Mouse (Mus musculus): ENCODE measurements around the gene Fam107b. TPM values are rescaled to one million over a fixed set of nuclear protein-coding genes. Genes with fewer than 3 reads are reported as not detected.

Fam107b gene
- polyA plus RNA-seq, 1 experiment from 2014 or later: 56.7 TPM

DNA sequence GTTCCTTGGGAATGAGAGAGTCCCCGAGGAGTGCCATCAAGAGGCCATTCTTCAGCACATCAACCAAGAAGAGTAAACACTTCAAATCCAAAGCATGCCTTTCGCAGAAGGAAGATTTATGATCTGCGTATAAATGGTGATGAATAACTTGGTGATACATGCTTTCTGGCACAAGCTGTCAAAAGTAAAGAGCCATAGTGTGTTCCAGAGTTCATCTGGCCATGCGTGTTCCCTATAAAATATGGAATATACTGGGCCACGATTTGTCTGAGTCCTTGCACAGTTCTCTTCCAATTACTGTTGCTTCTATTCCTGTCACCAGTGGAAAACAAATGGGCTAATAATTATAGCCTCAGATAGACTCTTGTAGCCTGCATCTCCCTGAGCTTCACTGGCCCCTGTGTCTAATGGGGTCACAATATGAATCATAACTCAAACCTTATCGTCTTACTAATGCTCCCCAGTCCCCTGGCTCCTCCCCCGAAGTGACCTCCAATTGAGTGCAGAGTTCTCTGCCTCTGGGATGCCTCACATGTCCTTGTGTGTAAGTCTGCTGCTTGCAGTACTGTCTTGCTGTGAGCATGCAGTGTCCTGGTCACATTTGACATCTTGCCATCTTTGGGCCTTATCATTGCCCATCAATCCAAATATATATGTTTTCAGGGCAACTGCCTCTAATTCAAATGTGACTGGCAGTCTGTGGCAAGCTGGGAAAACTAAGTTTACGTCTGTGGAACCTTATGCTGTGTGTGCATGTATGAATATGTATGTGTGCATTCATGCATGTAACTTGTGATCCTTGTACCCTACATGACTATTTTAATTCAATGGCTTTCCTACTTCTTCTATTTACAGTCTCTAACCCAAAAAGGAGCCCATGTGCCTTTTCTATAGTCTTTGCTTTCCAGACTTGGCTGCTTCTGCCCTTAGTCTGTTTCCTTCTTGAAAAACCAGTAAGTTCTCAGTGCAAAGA, 252.5 kb downstream of the Fam107b start:
- no peaks in the 10 kb centered on the region for H3K36me3 ChIP-seq (ENCODE audit: control insufficient read depth, insufficient read depth, low read length)
- no peak overlapping the region for H3K9ac ChIP-seq (ENCODE audit: low read length)
- WGBS: 82% methylated on average over 8 of the region's 8 CpGs
- no peaks in the 10 kb centered on the region for H3K9me3 ChIP-seq (ENCODE audit: control insufficient read depth, low read length)
- no peak overlapping the region for H3K4me2 ChIP-seq (ENCODE audit: low read depth, low read length, severe bottlenecking)
- DNase-seq (ENCODE audit: low spot score) (no peak), ATAC-seq (replicated peaks; ENCODE audit: low FRiP score) (no peak)
- H3K4me1 ChIP-seq (replicated peaks; ENCODE audit: control insufficient read depth, insufficient read depth, low read length): no peaks in the 10 kb centered on the region
- no peak overlapping the region for H3K27ac ChIP-seq (ENCODE audit: low read depth, low read length)
- H3K4me3 ChIP-seq (ENCODE audit: low read depth, low read length): no peak overlapping the region
- H3K27me3 ChIP-seq (ENCODE audit: control insufficient read depth, insufficient read depth, low read length): no peaks in the 10 kb centered on the region

Other genes starting within 250 kb of the Fam107b start
- gene Rpp38, start 237.8 kb upstream of the Fam107b start, polyA plus RNA-seq (2014; fragmentation: Nextera tagmentation; extraction: Ambion mirVana): 20.3 and 26.2 TPM in 2 replicates
- gene Acbd7, start 234.3 kb upstream of the Fam107b start, polyA plus RNA-seq (2014; fragmentation: Nextera tagmentation; extraction: Ambion mirVana): 0.40 TPM in 1 of 2 replicates, not detected in the other
- gene Olah, start 173.3 kb upstream of the Fam107b start, polyA plus RNA-seq (2014; fragmentation: Nextera tagmentation; extraction: Ambion mirVana): not detected in 2 replicates
- 0.53 TPM in 1 of 2 replicates, not detected in the other for gene Meig1, start 147.8 kb upstream of the Fam107b start, polyA plus RNA-seq (2014; fragmentation: Nextera tagmentation; extraction: Ambion mirVana)
- gene Dclre1c, start 146.4 kb upstream of the Fam107b start, polyA plus RNA-seq (2014; fragmentation: Nextera tagmentation; extraction: Ambion mirVana): 7.5 and 7.7 TPM in 2 replicates
- gene Suv39h2, start 95.5 kb upstream of the Fam107b start, polyA plus RNA-seq (2014; fragmentation: Nextera tagmentation; extraction: Ambion mirVana): 49.3 and 51.0 TPM in 2 replicates
- gene Gm45902, start 57.7 kb upstream of the Fam107b start, polyA plus RNA-seq (2014; fragmentation: Nextera tagmentation; extraction: Ambion mirVana): 9.3 and 10.1 TPM in 2 replicates
- gene Hspa14, start 57.7 kb upstream of the Fam107b start, polyA plus RNA-seq (2014; fragmentation: Nextera tagmentation; extraction: Ambion mirVana): 122 and 126 TPM in 2 replicates
- 0.44 TPM in 1 of 2 replicates, not detected in the other for gene Cdnf, start 57.5 kb upstream of the Fam107b start, polyA plus RNA-seq (2014; fragmentation: Nextera tagmentation; extraction: Ambion mirVana)